Mouse (Mus musculus) layer of hippocampus, postnatal 36 days (tissue): ENCODE measurements at regions not wholly inside any gene's neighbourhood (a gene's known extent, or its start where the extent isn't known, plus 50 kb on each side); places are given as distances from the start of the nearest gene placed in this dataset.

ENCODE experiments used
- DNase-seq, 2 experiments: peaks; one replicate each; pipeline ENCODE4 v3.0.0; 2022

- DNase-seq = no peak
Observed at GRCm38 (mm10) chr16:77444647-77445046, 157.2 kb downstream of the Gm11146 start.

- peak in 1 of 2 experiments; percentile 29 for DNase-seq
Observed at GRCm38 (mm10) chr16:77444006-77444405, 157.9 kb downstream of the Gm11146 start.

GRCm38 (mm10) chr16:77443318-77443717 lies 158.6 kb downstream of the Gm11146 start:
- no peak for DNase-seq

GRCm38 (mm10) chr16:77442866-77443265 lies 159.0 kb downstream of the Gm11146 start:
- DNase-seq = no peak

GRCm38 (mm10) chr16:77431345-77431744 lies 170.5 kb downstream of the Gm11146 start:
- DNase-seq = no peak

GRCm38 (mm10) chr16:77422385-77423363 lies 179.2 kb downstream of the Gm11146 start:
- DNase-seq = peak in 1 of 2 experiments; percentile 31

GRCm38 (mm10) chr16:77421591-77422024 lies 180.3 kb downstream of the Gm11146 start:
- DNase-seq = peak; percentile 65 to 67

- no peak for DNase-seq
Observed at GRCm38 (mm10) chr16:77421001-77421400, 180.9 kb downstream of the Gm11146 start.

- DNase-seq = peak in 1 of 2 experiments; percentile 30
Observed at GRCm38 (mm10) chr16:77420136-77420860, 181.6 kb downstream of the Gm11146 start.

- DNase-seq = no peak
Observed at GRCm38 (mm10) chr16:77419116-77419735, 182.7 kb downstream of the Gm11146 start.

- no peak for DNase-seq
Observed at GRCm38 (mm10) chr16:77418486-77418885, 183.4 kb downstream of the Gm11146 start.

GRCm38 (mm10) chr16:77417791-77418190 lies 184.1 kb downstream of the Gm11146 start:
- peak; percentile 37 to 50 for DNase-seq

- DNase-seq = no peak
Observed at GRCm38 (mm10) chr16:77414562-77414961, 187.3 kb downstream of the Gm11146 start.

- no peak for DNase-seq
Observed at GRCm38 (mm10) chr16:77409168-77409567, 192.7 kb downstream of the Gm11146 start.

GRCm38 (mm10) chr16:77406999-77407398 lies 194.9 kb downstream of the Gm11146 start:
- no peak for DNase-seq

GRCm38 (mm10) chr16:77405859-77406258 lies 196.0 kb downstream of the Gm11146 start:
- DNase-seq = no peak

GRCm38 (mm10) chr16:77405181-77405818 lies 196.6 kb downstream of the Gm11146 start:
- DNase-seq = no peak

GRCm38 (mm10) chr16:77402711-77403280 lies 199.1 kb downstream of the Gm11146 start:
- DNase-seq = no peak

- no peak for DNase-seq
Observed at GRCm38 (mm10) chr16:77401185-77401943, 200.5 kb downstream of the Gm11146 start.

GRCm38 (mm10) chr16:77400276-77400891 lies 201.5 kb downstream of the Gm11146 start:
- DNase-seq = peak; percentile 50 to 58

GRCm38 (mm10) chr16:77399846-77400275 lies 202.0 kb downstream of the Gm11146 start:
- no peak for DNase-seq
